11 mouse cellular contexts compared by ENCODE assay signal in genomic region chr17:72935921-72936320, GRCm38 (mm10). TPM values are rescaled to one million over a fixed set of nuclear protein-coding genes. Genes with fewer than 3 reads are reported as not detected.
DNase-seq lines count a peak whose midpoint lies in the region; ATAC-seq and TF ChIP-seq lines count a peak whose summit lies in the region.
"Had no signal": no experiment of that assay in that cellular context is flagged by ENCODE, and none has a peak within 500 bp of the region (broad histone marks: within the 10 kb centered on the region; RNA-seq: fewer than 3 reads in every experiment).

No protein-coding gene starts in this region.

- H3K9me3 ChIP-seq in hindbrain, embryonic 13.5 days = 0 out of 2 replicates have a peak, but pooled peaks cover 3% of the 10 kb centered on the region
- H3K9me3 ChIP-seq in hindbrain, embryonic 10.5 days = peaks cover 18% of the 10 kb centered on the region
- 0 out of 2 replicates have a peak, but pooled peaks cover 3% of the 10 kb centered on the region for H3K9me3 ChIP-seq in kidney, embryonic 15.5 days (replicated peaks)
- H3K9me3 ChIP-seq in forebrain, postnatal 0 days (ENCODE audit: low read length) = no peaks in the 10 kb centered on the region
- H3K9me3 ChIP-seq: liver, embryonic 15.5 days had no signal

- no peak overlapping the region for H3K9ac ChIP-seq in hindbrain, embryonic 13.5 days
- H3K9ac ChIP-seq in kidney, embryonic 15.5 days = no peak overlapping the region
- no peak overlapping the region for H3K9ac ChIP-seq in forebrain, postnatal 0 days
- H3K9ac ChIP-seq: liver, embryonic 15.5 days; neural tube, embryonic 12.5 days had no signal

- no peak for TF ChIP-seq CTCF in thymus, adult 2 months (IDR thresholded peaks at IDR 0.05; ENCODE audit: borderline replicate concordance, control insufficient read depth, extremely low read depth, insufficient read depth, low read length, poor library complexity)
- TF ChIP-seq CTCF in forebrain, postnatal 0 days (IDR thresholded peaks at IDR 0.05; ENCODE audit: low read depth) = no peak

- no peaks in the 10 kb centered on the region for H3K27me3 ChIP-seq in hindbrain, embryonic 13.5 days
- H3K27me3 ChIP-seq in hindbrain, embryonic 10.5 days (ENCODE audit: insufficient read depth, poor library complexity, severe bottlenecking) = no peaks in the 10 kb centered on the region
- no peaks in the 10 kb centered on the region for H3K27me3 ChIP-seq in thymus, adult 2 months (ENCODE audit: control insufficient read depth, insufficient read depth, low read length)
- no peaks in the 10 kb centered on the region for H3K27me3 ChIP-seq in kidney, embryonic 15.5 days
- H3K27me3 ChIP-seq in forebrain, postnatal 0 days (ENCODE audit: insufficient read depth, low read length) = no peaks in the 10 kb centered on the region
- H3K27me3 ChIP-seq: liver, embryonic 15.5 days; neural tube, embryonic 12.5 days had no signal

- H3K4me3 ChIP-seq in hindbrain, embryonic 13.5 days = no peak overlapping the region
- no peak overlapping the region for H3K4me3 ChIP-seq in hindbrain, embryonic 10.5 days
- H3K4me3 ChIP-seq in thymus, adult 2 months (ENCODE audit: control insufficient read depth, insufficient read depth, low read length) = no peak overlapping the region
- H3K4me3 ChIP-seq in kidney, embryonic 15.5 days (replicated peaks) = no peak overlapping the region
- no peak overlapping the region for H3K4me3 ChIP-seq in forebrain, postnatal 0 days (ENCODE audit: low read depth, low read length)
- H3K4me3 ChIP-seq: liver, embryonic 15.5 days; neural tube, embryonic 12.5 days had no signal

- no peak for ATAC-seq in hindbrain, embryonic 13.5 days (ENCODE audit: low FRiP score)
- no peak for ATAC-seq in kidney, embryonic 15.5 days (replicated peaks; ENCODE audit: low FRiP score)
- no peak for ATAC-seq in forebrain, postnatal 0 days
- ATAC-seq: forebrain, embryonic 16.5 days had no signal

- DNase-seq in hindbrain, embryonic 10.5 days (ENCODE audit: low spot score) = no peak
- DNase-seq in thymus, adult 2 months = no peak
- DNase-seq in thymus, postnatal 25 days = no peak
- no peak for DNase-seq in urinary bladder, postnatal 25 days (ENCODE audit: low spot score)
- DNase-seq in B cell, adult 2 months = no peak
- no peak for DNase-seq in forebrain, postnatal 0 days

- H3K4me2 ChIP-seq in hindbrain, embryonic 13.5 days = no peak overlapping the region
- H3K4me2 ChIP-seq in kidney, embryonic 15.5 days = no peak overlapping the region
- no peak overlapping the region for H3K4me2 ChIP-seq in forebrain, postnatal 0 days (ENCODE audit: low read depth)
- H3K4me2 ChIP-seq: liver, embryonic 15.5 days; neural tube, embryonic 12.5 days had no signal

- H3K4me1 ChIP-seq in hindbrain, embryonic 13.5 days (replicated peaks) = peaks cover 32% of the 10 kb centered on the region
- peaks cover 25% of the 10 kb centered on the region for H3K4me1 ChIP-seq in hindbrain, embryonic 10.5 days (replicated peaks)
- H3K4me1 ChIP-seq in thymus, adult 2 months (replicated peaks; ENCODE audit: control insufficient read depth, insufficient read depth, low read length) = peaks cover 62% of the 10 kb centered on the region
- peaks cover 49% of the 10 kb centered on the region for H3K4me1 ChIP-seq in kidney, embryonic 15.5 days
- H3K4me1 ChIP-seq in forebrain, postnatal 0 days (ENCODE audit: insufficient read depth) = no peaks in the 10 kb centered on the region

- H3K36me3 ChIP-seq in hindbrain, embryonic 13.5 days = peaks cover 65% of the 10 kb centered on the region
- H3K36me3 ChIP-seq in hindbrain, embryonic 10.5 days = peaks cover 91% of the 10 kb centered on the region
- peaks cover 24% of the 10 kb centered on the region for H3K36me3 ChIP-seq in thymus, adult 2 months (ENCODE audit: control insufficient read depth, insufficient read depth, low read length)
- H3K36me3 ChIP-seq in kidney, embryonic 15.5 days = peaks cover 55% of the 10 kb centered on the region
- H3K36me3 ChIP-seq in forebrain, postnatal 0 days (ENCODE audit: insufficient read depth) = peaks cover 12% of the 10 kb centered on the region
- H3K36me3 ChIP-seq: liver, embryonic 15.5 days had no signal

- H3K27ac ChIP-seq in hindbrain, embryonic 13.5 days = peak overlapping the region; percentile 40
- H3K27ac ChIP-seq in hindbrain, embryonic 10.5 days = no peak overlapping the region
- H3K27ac ChIP-seq in thymus, adult 2 months (ENCODE audit: control insufficient read depth, insufficient read depth, low read length) = peak overlapping the region; percentile 21
- H3K27ac ChIP-seq in kidney, embryonic 15.5 days = peak overlapping the region; percentile 75
- no peak overlapping the region for H3K27ac ChIP-seq in forebrain, postnatal 0 days (ENCODE audit: low read depth, low read length)
- H3K27ac ChIP-seq: liver, embryonic 15.5 days; neural tube, embryonic 12.5 days had no signal

- TF ChIP-seq POLR2A in thymus, adult 2 months (IDR thresholded peaks at IDR 0.05; ENCODE audit: control insufficient read depth, extremely low read depth, insufficient read depth, low read length, poor library complexity) = no peak

- WGBS in hindbrain, embryonic 13.5 days = 70% methylated on average over 7 of the region's 7 CpGs
- WGBS in hindbrain, embryonic 10.5 days = 77% methylated on average over 7 of the region's 7 CpGs
- WGBS in thymus, adult 2 months = 68% methylated on average over 7 of the region's 7 CpGs
- WGBS in kidney, embryonic 15.5 days = 55% methylated on average over 7 of the region's 7 CpGs
- 66% methylated on average over 7 of the region's 7 CpGs for WGBS in forebrain, postnatal 0 days

RNA-seq across cellular contexts. Expression of gene Lbh, which starts 17.8 kb away (rescaled TPM):
- polyA plus RNA-seq in hindbrain, embryonic 13.5 days (2015; fragmentation: Nextera tagmentation; extraction: Ambion mirVana) = 7.0 and 8.5 TPM in 2 replicates
- 2.4 and 2.6 TPM in 2 replicates for polyA plus RNA-seq in hindbrain, embryonic 10.5 days (2016; fragmentation: Nextera tagmentation; extraction: Ambion mirVana)
- 197 and 216 TPM in 2 replicates for polyA plus RNA-seq in thymus, adult 2 months (2012; rRNA removed)
- 7.1 and 8.9 TPM in 2 replicates for polyA plus RNA-seq in kidney, embryonic 15.5 days (2015; fragmentation: Nextera tagmentation; extraction: Ambion mirVana)
- total RNA-seq in forebrain, postnatal 0 days (2014; rRNA removed) = 51.9 and 66.7 TPM in 2 replicates
- polyA plus RNA-seq in forebrain, postnatal 0 days (2015; fragmentation: Nextera tagmentation; extraction: Ambion mirVana) = 3.0 and 3.1 TPM in 2 replicates

Comparison
In these comparisons a context has a peak if more than half of its experiments do, and no peak if none do; other contexts are left out.
1. H3K27ac ChIP-seq: peak in hindbrain, embryonic 13.5 days (single experiment), thymus, adult 2 months (single experiment) and kidney, embryonic 15.5 days (single experiment); none in hindbrain, embryonic 10.5 days (single experiment) and forebrain, postnatal 0 days (single experiment).
2. RNA of gene Lbh, which starts 17.8 kb away (polyA plus RNA-seq): 197 to 216 TPM in thymus, adult 2 months; 7.0 to 8.5 TPM in hindbrain, embryonic 13.5 days, 7.1 to 8.9 TPM in kidney, embryonic 15.5 days, 3.0 to 3.1 TPM in forebrain, postnatal 0 days and 2.4 to 2.6 TPM in hindbrain, embryonic 10.5 days; every median in the first group is over 10 times any median in the second.